Mouse (Mus musculus): ENCODE measurements around the gene Rps29.

GRCm38 (mm10) chr12:69197378-69198163, 38.6 kb upstream of the Rps29 start:
- TF ChIP-seq ELF1 (IDR thresholded peaks at IDR 0.05; ENCODE audit: low read depth, low read length) (no peak), TBP (IDR thresholded peaks at IDR 0.05; ENCODE audit: low read depth, low read length) (no peak), POLR2A (IDR thresholded peaks at IDR 0.05; ENCODE audit: control insufficient read depth in 1 of 2, insufficient read depth in 1 of 2, low read depth in 1 of 2, low read length in 2 of 2, poor library complexity in 1 of 2) (no peak), MAFK (IDR thresholded peaks at IDR 0.05; ENCODE audit: borderline replicate concordance, low read depth, low read length) (no peak), MAZ (IDR thresholded peaks at IDR 0.05; ENCODE audit: low read depth, low read length) (no peak), HCFC1 (IDR thresholded peaks at IDR 0.05; ENCODE audit: low read depth, low read length) (no peak), CTCF (IDR thresholded peaks at IDR 0.05 in 2 of 3, conservative IDR thresholded peaks at IDR 0.05 in 1 of 3; ENCODE audit: control insufficient read depth in 1 of 3, insufficient read depth in 1 of 3, low read depth in 2 of 3, low read length in 3 of 3, poor library complexity in 1 of 3, severe bottlenecking in 1 of 3) (no peak), TAL1 (IDR thresholded peaks at IDR 0.05; ENCODE audit: low read length) (no peak), RAD21 (IDR thresholded peaks at IDR 0.05; ENCODE audit: low read depth, low read length) (no peak), POLR2AphosphoS2 (IDR thresholded peaks at IDR 0.05; ENCODE audit: low read length) (0 out of 2 replicates have a peak, but pooled peaks have one; percentile 48)

Measured in MEL (cell line).